Mouse (Mus musculus) cerebellum, adult (tissue): ENCODE data around the gene Hmx2.

Source experiments
- ATAC-seq: cut with Nextera tagmentation; 2 replicates; pipeline ENCODE4 v1.9.2; 2017; ENCODE audit warnings: mild to moderate bottlenecking, moderate library complexity, mixed read lengths; ENCODE audit not compliant: insufficient number of reproducible peaks, low FRiP score, low TSS enrichment

Hmx2 gene

GRCm38 (mm10) chr7:131548473-131548872, at the start of gene Hmx2:
Hmx2 (plus strand) TSS chr7:131548773.
- no peak for ATAC-seq

GRCm38 (mm10) chr7:131503739-131504138, 44.8 kb upstream of the Hmx2 start:
- no peak for ATAC-seq

GRCm38 (mm10) chr7:131539979-131540378, 8.6 kb upstream of the Hmx2 start:
- no peak for ATAC-seq

GRCm38 (mm10) chr7:131541184-131542114, 7.1 kb upstream of the Hmx2 start:
- ATAC-seq: no peak

- ATAC-seq: no peak
Observed at GRCm38 (mm10) chr7:131542115-131542871, 6.3 kb upstream of the Hmx2 start, which contains the start of gene Hmx3. Hmx3 (plus strand) TSS chr7:131542867.

- no peak for ATAC-seq
Observed at GRCm38 (mm10) chr7:131542872-131543622, 5.5 kb upstream of the Hmx2 start.

- no peak for ATAC-seq
Observed at GRCm38 (mm10) chr7:131543623-131544481, 4.7 kb upstream of the Hmx2 start.

GRCm38 (mm10) chr7:131544871-131545270, 3.7 kb upstream of the Hmx2 start:
- ATAC-seq: no peak

GRCm38 (mm10) chr7:131545701-131546385, 2.7 kb upstream of the Hmx2 start:
- no peak for ATAC-seq

- no peak for ATAC-seq
Observed at GRCm38 (mm10) chr7:131546423-131546822, 2.1 kb upstream of the Hmx2 start.

GRCm38 (mm10) chr7:131547481-131547880, 1.1 kb upstream of the Hmx2 start:
- no peak for ATAC-seq

GRCm38 (mm10) chr7:131551471-131551870, 2.9 kb downstream of the Hmx2 start:
- no peak for ATAC-seq

GRCm38 (mm10) chr7:131551931-131552741, 3.6 kb downstream of the Hmx2 start:
- ATAC-seq: no peak

- ATAC-seq: no peak
Observed at GRCm38 (mm10) chr7:131552781-131553180, 4.2 kb downstream of the Hmx2 start.

- ATAC-seq: no peak
Observed at GRCm38 (mm10) chr7:131553771-131554175, 5.2 kb downstream of the Hmx2 start.

- no peak for ATAC-seq
Observed at GRCm38 (mm10) chr7:131554341-131555180, 6.0 kb downstream of the Hmx2 start.

GRCm38 (mm10) chr7:131555301-131556081, 6.9 kb downstream of the Hmx2 start:
- no peak for ATAC-seq
